Mouse (Mus musculus) bone marrow macrophage, adult 2 months (primary cell): ENCODE data around the gene Zfp865. TPM values are rescaled to one million over a fixed set of nuclear protein-coding genes. Genes with fewer than 3 reads are reported as not detected.

ENCODE experiments used
- H3K27ac ChIP-seq: 2 replicates; pipeline ENCODE4 v1.5.1; 2012; ENCODE audit warnings: low read depth, low read length; ENCODE audit not compliant: insufficient read depth
- H3K4me1 ChIP-seq: 2 replicates; pipeline ENCODE4 v1.6.1; 2012; ENCODE audit warnings: low read length; ENCODE audit not compliant: control insufficient read depth, insufficient read depth
- H3K4me3 ChIP-seq: 2 replicates; pipeline ENCODE4 v1.5.1; 2012; ENCODE audit warnings: mild to moderate bottlenecking, low read length, moderate library complexity; ENCODE audit not compliant: insufficient read depth
- CTCF ChIP-seq: IDR thresholded peaks from 2 replicates; pipeline ENCODE4 v1.5.1; 2012; ENCODE audit warnings: low read depth, mild to moderate bottlenecking, low read length, moderate library complexity
- POLR2A ChIP-seq: IDR thresholded peaks from 2 replicates; pipeline ENCODE4 v1.6.1; 2012; ENCODE audit warnings: mild to moderate bottlenecking, low read depth, low read length, borderline replicate concordance
- polyA plus RNA-seq: library from polyadenylated mRNA; stranded (reverse); fragments of >200 nt; gene quantifications from 2 replicates; pipeline ENCODE4 v1.2.4, GENCODE M21; 2012; ENCODE audit not compliant: missing spikeins, insufficient read depth, insufficient read length

Gene Zfp865
- polyA plus RNA-seq, 1 experiment, result 30.1 TPM

- peak within 1 kb of the TSS; percentile 67 for H3K4me3 ChIP-seq
- TF ChIP-seq POLR2A (no peak), CTCF (no peak)
- peak within 1 kb of the TSS; percentile 79 for H3K27ac ChIP-seq
- peaks cover 42% of the 10 kb centered on the region for H3K4me1 ChIP-seq
Observed at GRCm38 (mm10) chr7:5080010-5080751, 60.0 kb downstream of the Zfp865 start, which contains the start of gene Epn1. Epn1 (plus strand) TSS chr7:5080235.

GRCm38 (mm10) chr7:5080815-5081214, 60.6 kb downstream of the Zfp865 start:
- peak overlapping the region; percentile 79 for H3K27ac ChIP-seq
- H3K4me1 ChIP-seq, result peaks cover 39% of the 10 kb centered on the region
- TF ChIP-seq CTCF (no peak), POLR2A (no peak)
- peak overlapping the region; percentile 67 for H3K4me3 ChIP-seq

GRCm38 (mm10) chr7:5081241-5081640, 61.1 kb downstream of the Zfp865 start:
- Histone ChIP-seq H3K4me3 (peak overlapping the region; percentile 67), H3K27ac (peak overlapping the region; percentile 20; the same call in 1 of the 2 replicates), H3K4me1 (peaks cover 37% of the 10 kb centered on the region)
- TF ChIP-seq POLR2A (no peak), CTCF (no peak)

- peaks cover 34% of the 10 kb centered on the region for H3K4me1 ChIP-seq
- TF ChIP-seq POLR2A (no peak), CTCF (no peak)
- peak overlapping the region; percentile 67 for H3K4me3 ChIP-seq
- peak overlapping the region; percentile 9 for H3K27ac ChIP-seq
Observed at GRCm38 (mm10) chr7:5081939-5082338, 61.8 kb downstream of the Zfp865 start.

- peak overlapping the region; percentile 41 for H3K4me3 ChIP-seq
- peaks cover 38% of the 10 kb centered on the region for H3K4me1 ChIP-seq
- TF ChIP-seq CTCF (no peak), POLR2A (no peak)
- peak overlapping the region; percentile 87 for H3K27ac ChIP-seq
Observed at GRCm38 (mm10) chr7:5083325-5084105, 63.3 kb downstream of the Zfp865 start.

- Histone ChIP-seq H3K4me3 (no peak overlapping the region), H3K4me1 (peaks cover 33% of the 10 kb centered on the region), H3K27ac (no peak overlapping the region)
- TF ChIP-seq POLR2A (no peak), CTCF (no peak)
Observed at GRCm38 (mm10) chr7:5085512-5085911, 65.3 kb downstream of the Zfp865 start.

Other genes with a start within 250 kb of the Zfp865 start
- not detected in 2 replicates for gene Fam71e2, start 249.1 kb upstream of the Zfp865 start, polyA plus RNA-seq
- gene Il11, start 237.5 kb upstream of the Zfp865 start, polyA plus RNA-seq, result not detected in 2 replicates
- not detected in 2 replicates for gene Tmem190, start 237.4 kb upstream of the Zfp865 start, polyA plus RNA-seq
- 2.1 and 3.6 TPM in 2 replicates for gene Tmem238, start 230.7 kb upstream of the Zfp865 start, polyA plus RNA-seq
- gene Rpl28, start 227.5 kb upstream of the Zfp865 start, polyA plus RNA-seq, result 636 and 681 TPM in 2 replicates
- gene Ube2s, start 207.8 kb upstream of the Zfp865 start, polyA plus RNA-seq, result 109 and 131 TPM in 2 replicates
- not detected in 2 replicates for gene Shisa7, start 175.7 kb upstream of the Zfp865 start, polyA plus RNA-seq
- gene Isoc2b, start 150.1 kb upstream of the Zfp865 start, polyA plus RNA-seq, result 20.4 and 21.2 TPM in 2 replicates
- gene Isoc2a, start 143.2 kb upstream of the Zfp865 start, polyA plus RNA-seq, result 15.5 and 16.4 TPM in 2 replicates
- gene Gm36210, start 113.9 kb upstream of the Zfp865 start, polyA plus RNA-seq, result not detected in 2 replicates
- 7.1 and 8.7 TPM in 2 replicates for gene Zfp628, start 105.2 kb upstream of the Zfp865 start, polyA plus RNA-seq
- 0.78 and 1.6 TPM in 2 replicates for gene Nat14, start 98.3 kb upstream of the Zfp865 start, polyA plus RNA-seq
- gene Ssc5d, start 94.6 kb upstream of the Zfp865 start, polyA plus RNA-seq, result 0.24 TPM in 1 of 2 replicates, not detected in the other
- 0.58 TPM in 1 of 2 replicates, not detected in the other for gene Sbk2, start 56.0 kb upstream of the Zfp865 start, polyA plus RNA-seq
- gene Sbk3, start 49.2 kb upstream of the Zfp865 start, polyA plus RNA-seq, result not detected in 2 replicates
- 33.6 and 34.6 TPM in 2 replicates for gene Zfp579, start 24.2 kb upstream of the Zfp865 start, polyA plus RNA-seq
- 32.9 and 36.4 TPM in 2 replicates for gene Zfp524, start 6.0 kb upstream of the Zfp865 start, polyA plus RNA-seq
- 20.5 and 23.6 TPM in 2 replicates for gene Fiz1, start 5.7 kb upstream of the Zfp865 start, polyA plus RNA-seq
- gene Gm44973, start 4.9 kb upstream of the Zfp865 start, polyA plus RNA-seq, result not detected in 2 replicates
- 0.43 and 0.61 TPM in 2 replicates for gene Ccdc106, start 177 bp downstream of the Zfp865 start, polyA plus RNA-seq
- gene 4632433K11Rik, start 13.7 kb downstream of the Zfp865 start, polyA plus RNA-seq, result not detected in 2 replicates
- gene Zfp784, start 18.1 kb downstream of the Zfp865 start, polyA plus RNA-seq, result 2.6 and 3.8 TPM in 2 replicates
- gene Zfp580, start 31.2 kb downstream of the Zfp865 start, polyA plus RNA-seq, result 6.1 and 7.7 TPM in 2 replicates
- 151 and 160 TPM in 2 replicates for gene U2af2, start 41.8 kb downstream of the Zfp865 start, polyA plus RNA-seq
- 198 and 202 TPM in 2 replicates for gene Epn1, start 59.9 kb downstream of the Zfp865 start, polyA plus RNA-seq
- not detected in 2 replicates for gene Rfpl4, start 96.6 kb downstream of the Zfp865 start, polyA plus RNA-seq
- 1.1 TPM in 1 of 2 replicates, not detected in the other for gene Rasl2-9, start 105.6 kb downstream of the Zfp865 start, polyA plus RNA-seq
- 0.17 TPM in 1 of 2 replicates, not detected in the other for gene Vmn1r55, start 129.3 kb downstream of the Zfp865 start, polyA plus RNA-seq
- not detected in 2 replicates for gene Vmn1r56, start 176.4 kb downstream of the Zfp865 start, polyA plus RNA-seq
- gene Vmn1r57, start 198.1 kb downstream of the Zfp865 start, polyA plus RNA-seq, result not detected in 2 replicates